Mouse (Mus musculus) heart, embryonic 12.5 days (tissue): Measurements from ENCODE around the gene Gm10271. TPM values are rescaled to one million over a fixed set of nuclear protein-coding genes. Genes with fewer than 3 reads are reported as not detected.

Experiments
- ATAC-seq: fragments of 200-750 bp; cut with Nextera tagmentation; 2 replicates; pipeline ENCODE4 v1.8.0; 2017; ENCODE audit warnings: moderate TSS enrichment, moderate library complexity; ENCODE audit not compliant: insufficient number of reproducible peaks, low FRiP score
- H3K27ac ChIP-seq: fragments of 300-500 bp; sonication (generic); 2 replicates; pipeline ENCODE4 v1.5.1; 2016; ENCODE audit warnings: mild to moderate bottlenecking, moderate library complexity; ENCODE audit not compliant: poor library complexity, severe bottlenecking
- H3K27me3 ChIP-seq: fragments of 300-500 bp; sonication (generic); replicated peaks from 2 replicates; pipeline ENCODE4 v1.6.1; 2016; ENCODE audit warnings: mild to moderate bottlenecking, moderate library complexity
- H3K36me3 ChIP-seq: fragments of 300-500 bp; sonication (generic); 2 replicates; pipeline ENCODE4 v1.6.1; 2016; ENCODE audit warnings: mild to moderate bottlenecking, moderate library complexity
- H3K4me1 ChIP-seq: fragments of 300-500 bp; sonication (generic); replicated peaks from 2 replicates; pipeline ENCODE4 v1.6.1; 2016; ENCODE audit warnings: mild to moderate bottlenecking
- H3K4me2 ChIP-seq: fragments of 300-500 bp; sonication (generic); 2 replicates; pipeline ENCODE4 v1.6.1; 2016; ENCODE audit warnings: mild to moderate bottlenecking, moderate library complexity
- H3K4me3 ChIP-seq: fragments of 300-500 bp; sonication (generic); 2 replicates; pipeline ENCODE4 v1.5.1; 2016; ENCODE audit warnings: mild to moderate bottlenecking
- H3K9ac ChIP-seq: fragments of 300-500 bp; sonication (generic); 2 replicates; pipeline ENCODE4 v1.6.1; 2016; ENCODE audit warnings: mild to moderate bottlenecking, moderate library complexity
- H3K9me3 ChIP-seq: fragments of 300-500 bp; sonication (generic); replicated peaks from 2 replicates; pipeline ENCODE4 v1.6.1; 2016; ENCODE audit warnings: mild to moderate bottlenecking, moderate library complexity
- WGBS: fragments of 180-500 bp; shearing (Covaris S2); methylation state at CpG from one replicate; pipeline ENCODE4 v1.1.7; 2016; 5-methylcytosine and 5-hydroxymethylcytosine counted together
- polyA plus RNA-seq: library from polyadenylated mRNA; unstranded; fragments of >200 nt; fragmentation: Nextera tagmentation; extraction: Ambion mirVana; gene quantifications from 2 replicates; pipeline ENCODE4 v1.2.1, GENCODE M21; 2016

Gm10271 gene
- polyA plus RNA-seq, 1 experiment from 2014 or later = not detected

- ATAC-seq = no peak
- WGBS = 71% methylated on average over 15 of the region's 15 CpGs
- Histone ChIP-seq H3K4me3 (no peak overlapping the region), H3K36me3 (peaks cover 52% of the 10 kb centered on the region), H3K4me2 (no peak overlapping the region), H3K9me3 (no peaks in the 10 kb centered on the region), H3K27me3 (no peaks in the 10 kb centered on the region), H3K9ac (no peak overlapping the region), H3K27ac (no peak overlapping the region), H3K4me1 (peaks cover 11% of the 10 kb centered on the region; the same call in 1 of the 2 replicates)
These were observed 40.8 kb downstream of the Gm10271 start for GRCm38 (mm10) chr10:116931497-116932179.

- no peak overlapping the region for H3K27ac ChIP-seq
- H3K4me3 ChIP-seq = no peak overlapping the region
- H3K36me3 ChIP-seq = peaks cover 51% of the 10 kb centered on the region
- no peak for ATAC-seq
- H3K27me3 ChIP-seq = no peaks in the 10 kb centered on the region
- H3K4me1 ChIP-seq = peaks cover 11% of the 10 kb centered on the region; the same call in 1 of the 2 replicates
- 59% methylated on average over 6 of the region's 7 CpGs for WGBS
- H3K4me2 ChIP-seq = no peak overlapping the region
- no peak overlapping the region for H3K9ac ChIP-seq
- no peaks in the 10 kb centered on the region for H3K9me3 ChIP-seq
These were observed 41.5 kb downstream of the Gm10271 start for GRCm38 (mm10) chr10:116930936-116931335.

DNA sequence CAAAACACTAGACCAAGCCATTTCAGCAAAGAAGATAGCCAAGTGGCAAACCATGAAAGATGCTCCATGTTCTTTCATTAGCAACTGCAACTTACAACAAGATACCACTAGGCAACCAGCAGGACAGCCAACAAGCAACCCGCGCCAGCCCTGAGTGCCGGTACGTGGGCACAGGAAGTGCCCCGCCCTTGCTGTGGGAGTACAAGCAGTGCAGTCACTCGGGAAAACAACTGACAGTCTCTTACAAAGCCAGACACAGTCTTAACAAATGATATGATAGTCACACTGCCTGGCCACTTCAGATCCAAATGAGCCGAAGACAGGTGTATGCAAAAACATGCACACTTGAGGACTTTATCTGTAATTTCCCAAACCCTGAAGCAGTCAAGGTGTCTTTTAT is 41.9 kb downstream of the Gm10271 start:
- peaks cover 56% of the 10 kb centered on the region for H3K36me3 ChIP-seq
- no peak overlapping the region for H3K4me3 ChIP-seq
- H3K9me3 ChIP-seq = no peaks in the 10 kb centered on the region
- WGBS = 60% methylated on average over 7 of the region's 7 CpGs
- no peak overlapping the region for H3K27ac ChIP-seq
- H3K9ac ChIP-seq = no peak overlapping the region
- ATAC-seq = no peak
- no peak overlapping the region for H3K4me2 ChIP-seq
- H3K4me1 ChIP-seq = peaks cover 11% of the 10 kb centered on the region; the same call in 1 of the 2 replicates
- no peaks in the 10 kb centered on the region for H3K27me3 ChIP-seq

DNA sequence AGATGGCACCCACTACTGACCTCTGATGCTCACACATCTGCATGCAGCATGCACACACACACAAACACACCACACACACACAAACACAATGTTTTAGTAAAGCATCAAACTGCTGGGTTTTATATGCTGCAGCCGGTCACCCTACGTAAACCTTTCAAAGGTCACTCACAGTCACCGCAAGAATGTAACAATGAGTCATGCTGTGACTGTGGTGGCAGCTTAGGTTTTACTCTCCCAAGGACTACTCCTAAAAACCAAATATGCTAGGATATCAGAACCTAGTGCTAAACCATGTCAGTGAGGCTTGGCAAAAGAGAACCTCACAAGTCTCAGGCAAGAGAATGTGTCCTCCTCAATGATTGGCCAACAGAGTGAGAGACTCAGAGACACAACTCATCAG is 43.6 kb downstream of the Gm10271 start:
- Histone ChIP-seq H3K9ac (no peak overlapping the region), H3K27me3 (no peaks in the 10 kb centered on the region), H3K27ac (no peak overlapping the region), H3K4me1 (peaks cover 11% of the 10 kb centered on the region; the same call in 1 of the 2 replicates), H3K4me2 (no peak overlapping the region), H3K36me3 (peaks cover 63% of the 10 kb centered on the region), H3K4me3 (no peak overlapping the region), H3K9me3 (no peaks in the 10 kb centered on the region)
- 83% methylated on average over 3 of the region's 3 CpGs for WGBS
- ATAC-seq = no peak

DNA sequence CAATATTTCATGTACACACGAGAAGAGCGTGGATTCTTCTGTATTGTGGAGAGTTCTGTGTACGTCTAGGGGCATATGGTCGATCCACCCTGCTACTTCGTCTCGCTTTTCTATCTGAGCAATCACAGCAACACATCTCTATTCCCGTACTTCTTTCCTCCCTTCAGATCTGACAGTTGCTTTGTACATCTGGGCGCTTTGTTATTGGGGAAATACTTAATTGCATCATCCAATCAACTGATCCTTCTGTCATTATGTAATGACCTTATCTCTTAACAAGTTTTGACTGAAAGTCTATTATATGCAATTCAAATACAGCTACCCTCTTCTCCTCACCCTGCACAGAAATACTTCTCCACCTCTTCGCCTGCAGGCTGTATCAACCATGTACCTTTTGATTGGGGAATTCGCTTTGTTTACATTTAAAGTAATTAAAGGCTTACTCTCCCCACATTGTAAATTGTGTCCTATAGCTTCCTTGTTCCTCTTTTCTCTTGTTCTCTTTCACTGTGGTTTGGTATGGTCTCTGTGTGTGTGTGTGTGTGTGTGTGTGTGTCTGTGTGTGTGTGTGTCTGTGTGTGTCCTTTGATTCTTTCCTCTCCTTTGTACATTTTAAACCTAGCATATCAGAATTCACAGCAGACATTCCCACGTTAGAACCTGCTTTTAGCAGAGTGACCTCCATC is 45.8 kb downstream of the Gm10271 start:
- peaks cover 69% of the 10 kb centered on the region for H3K36me3 ChIP-seq
- no peaks in the 10 kb centered on the region for H3K27me3 ChIP-seq
- H3K4me2 ChIP-seq = no peak overlapping the region
- H3K4me1 ChIP-seq = peaks cover 9% of the 10 kb centered on the region; the same call in 1 of the 2 replicates
- no peak overlapping the region for H3K9ac ChIP-seq
- no peak for ATAC-seq
- no peaks in the 10 kb centered on the region for H3K9me3 ChIP-seq
- no peak overlapping the region for H3K27ac ChIP-seq
- no peak overlapping the region for H3K4me3 ChIP-seq
- 90% methylated on average over 11 of the region's 11 CpGs for WGBS

- Histone ChIP-seq H3K27me3 (no peaks in the 10 kb centered on the region), H3K4me1 (no peaks in the 10 kb centered on the region), H3K4me2 (no peak overlapping the region), H3K9me3 (no peaks in the 10 kb centered on the region), H3K27ac (no peak overlapping the region), H3K4me3 (no peak overlapping the region), H3K9ac (no peak overlapping the region), H3K36me3 (peaks cover 71% of the 10 kb centered on the region)
- no peak for ATAC-seq
- 88% methylated on average over 19 of the region's 19 CpGs for WGBS
These were observed 48.5 kb downstream of the Gm10271 start for GRCm38 (mm10) chr10:116923651-116924495.

- H3K27me3 ChIP-seq = no peaks in the 10 kb centered on the region
- peaks cover 71% of the 10 kb centered on the region for H3K36me3 ChIP-seq
- no peak overlapping the region for H3K9ac ChIP-seq
- no peaks in the 10 kb centered on the region for H3K4me1 ChIP-seq
- ATAC-seq = no peak
- no peak overlapping the region for H3K27ac ChIP-seq
- WGBS = 88% methylated on average over 15 of the region's 15 CpGs
- no peak overlapping the region for H3K4me2 ChIP-seq
- no peaks in the 10 kb centered on the region for H3K9me3 ChIP-seq
- no peak overlapping the region for H3K4me3 ChIP-seq
These were observed 50.2 kb downstream of the Gm10271 start for GRCm38 (mm10) chr10:116922161-116922560.

DNA sequence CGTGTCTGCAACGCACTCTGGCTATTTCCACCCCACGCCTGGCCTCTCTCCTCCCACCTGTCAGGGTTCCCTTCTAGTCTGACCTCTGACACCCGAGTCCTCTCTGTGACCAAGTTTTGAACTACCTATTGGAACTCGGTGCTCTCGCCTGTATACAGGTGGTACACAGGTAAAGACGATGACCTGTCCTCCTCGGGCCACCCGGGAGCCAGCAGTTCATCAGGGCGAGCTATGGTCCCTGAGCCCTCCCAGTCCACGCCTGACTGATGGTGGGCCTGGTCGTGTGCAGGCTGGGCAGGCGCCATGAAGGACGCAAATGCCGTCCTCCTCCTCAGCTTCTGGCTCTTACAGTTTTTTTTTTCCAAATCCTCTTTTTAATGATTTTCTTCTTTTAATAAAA is 51.0 kb downstream of the Gm10271 start:
- 91% methylated on average over 15 of the region's 15 CpGs for WGBS
- no peak overlapping the region for H3K4me2 ChIP-seq
- no peak for ATAC-seq
- no peaks in the 10 kb centered on the region for H3K4me1 ChIP-seq
- H3K4me3 ChIP-seq = no peak overlapping the region
- no peaks in the 10 kb centered on the region for H3K27me3 ChIP-seq
- no peaks in the 10 kb centered on the region for H3K9me3 ChIP-seq
- H3K9ac ChIP-seq = no peak overlapping the region
- H3K27ac ChIP-seq = no peak overlapping the region
- peaks cover 66% of the 10 kb centered on the region for H3K36me3 ChIP-seq

DNA sequence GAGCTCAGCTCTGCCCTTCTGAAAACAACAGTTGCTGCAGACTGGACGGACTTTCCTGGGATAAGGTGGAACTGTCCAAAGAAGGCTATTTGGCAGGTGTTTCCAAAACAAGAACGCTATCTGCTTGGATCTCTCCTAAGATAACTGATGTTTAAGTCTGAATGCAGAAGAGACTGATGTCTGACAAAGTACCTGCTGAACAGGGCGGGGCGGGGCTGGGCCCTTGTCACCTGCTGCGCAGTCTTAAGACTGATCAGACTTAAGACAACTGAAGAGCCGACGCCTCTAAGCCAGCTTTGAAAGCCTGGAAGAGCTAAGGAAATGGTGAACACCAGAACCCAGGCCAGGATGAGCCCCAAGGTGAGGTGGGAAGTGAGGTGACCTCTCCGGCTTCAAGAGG is 51.8 kb downstream of the Gm10271 start:
- Histone ChIP-seq H3K4me3 (no peak overlapping the region), H3K4me1 (no peaks in the 10 kb centered on the region), H3K27ac (no peak overlapping the region), H3K9me3 (no peaks in the 10 kb centered on the region), H3K4me2 (no peak overlapping the region), H3K9ac (no peak overlapping the region), H3K36me3 (peaks cover 65% of the 10 kb centered on the region), H3K27me3 (no peaks in the 10 kb centered on the region)
- ATAC-seq = no peak
- 86% methylated on average over 8 of the region's 8 CpGs for WGBS

GRCm38 (mm10) chr10:116919368-116920317 is 52.8 kb downstream of the Gm10271 start:
- Histone ChIP-seq H3K9me3 (no peaks in the 10 kb centered on the region), H3K4me2 (no peak overlapping the region), H3K9ac (no peak overlapping the region), H3K36me3 (peaks cover 64% of the 10 kb centered on the region), H3K4me3 (no peak overlapping the region), H3K27me3 (no peaks in the 10 kb centered on the region), H3K27ac (no peak overlapping the region), H3K4me1 (no peaks in the 10 kb centered on the region)
- ATAC-seq = no peak
- 86% methylated on average over 25 of the region's 25 CpGs for WGBS
